Mouse (Mus musculus): ENCODE measurements at regions not wholly inside any gene's neighbourhood (a gene's known extent, or its start where the extent isn't known, plus 50 kb on each side); places are given as distances from the start of the nearest gene placed in this dataset.

DNA sequence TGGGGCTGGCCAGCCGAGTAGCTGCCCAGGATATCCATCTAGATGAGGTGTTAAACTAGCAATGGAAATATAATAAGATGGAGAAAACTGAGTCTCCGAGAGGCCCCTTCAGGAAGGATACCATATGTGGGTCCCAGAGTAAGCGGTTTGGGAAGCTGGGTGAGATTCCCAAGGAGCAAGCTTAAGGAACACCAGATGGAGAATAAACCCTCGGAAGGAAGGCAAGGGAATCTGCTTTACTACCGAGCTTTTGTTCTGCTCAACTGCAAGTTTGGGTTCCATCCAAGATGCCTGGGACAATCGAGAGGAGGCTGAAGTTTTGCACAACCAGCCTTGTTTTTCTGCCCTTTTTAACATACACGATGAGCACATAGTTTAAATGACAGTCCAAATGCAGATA is 164.9 kb upstream of the Osr1 start:
- DNase-seq (ENCODE audit: low read depth): no peak

DNA sequence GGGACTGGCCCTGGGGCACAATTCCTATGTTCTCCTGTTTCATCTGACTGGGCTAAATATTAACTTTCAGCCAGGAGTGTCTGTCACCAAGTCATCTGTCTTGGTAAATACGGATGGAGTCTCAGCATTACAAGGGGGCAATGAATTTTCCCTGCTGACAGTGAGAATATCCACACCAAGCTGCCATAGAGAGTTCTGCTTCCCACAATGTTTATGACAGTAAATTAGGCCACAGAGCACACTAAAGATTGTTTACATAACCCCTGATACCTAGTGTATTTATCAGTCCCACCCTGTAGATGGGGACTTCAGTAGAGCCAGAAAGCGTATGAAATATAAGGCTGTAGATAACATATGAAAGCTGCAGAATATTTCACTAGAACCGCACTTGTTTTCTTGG is 150.6 kb upstream of the Osr1 start:
- no peak for DNase-seq (ENCODE audit: low read depth)

DNA sequence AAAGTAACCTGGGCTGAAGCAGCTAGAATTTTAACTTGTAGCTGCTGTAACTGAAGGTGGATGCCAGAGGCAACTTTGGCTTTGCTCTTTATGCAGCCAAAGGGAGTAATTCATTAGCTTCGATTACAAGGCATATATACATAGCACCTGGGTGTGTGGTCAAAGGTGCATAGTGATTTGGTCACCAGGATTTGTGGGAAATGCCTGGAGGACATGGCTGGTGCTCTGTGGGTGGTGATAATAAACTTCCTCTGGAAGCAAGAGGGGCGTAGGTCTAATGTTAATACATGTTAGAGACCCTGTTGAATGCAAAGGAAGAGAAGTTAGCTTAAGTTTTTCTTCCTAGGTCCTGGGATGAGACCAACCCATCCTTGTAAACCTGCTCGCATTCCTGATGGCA is 139.3 kb upstream of the Osr1 start:
- DNase-seq (ENCODE audit: low read depth): no peak

DNA sequence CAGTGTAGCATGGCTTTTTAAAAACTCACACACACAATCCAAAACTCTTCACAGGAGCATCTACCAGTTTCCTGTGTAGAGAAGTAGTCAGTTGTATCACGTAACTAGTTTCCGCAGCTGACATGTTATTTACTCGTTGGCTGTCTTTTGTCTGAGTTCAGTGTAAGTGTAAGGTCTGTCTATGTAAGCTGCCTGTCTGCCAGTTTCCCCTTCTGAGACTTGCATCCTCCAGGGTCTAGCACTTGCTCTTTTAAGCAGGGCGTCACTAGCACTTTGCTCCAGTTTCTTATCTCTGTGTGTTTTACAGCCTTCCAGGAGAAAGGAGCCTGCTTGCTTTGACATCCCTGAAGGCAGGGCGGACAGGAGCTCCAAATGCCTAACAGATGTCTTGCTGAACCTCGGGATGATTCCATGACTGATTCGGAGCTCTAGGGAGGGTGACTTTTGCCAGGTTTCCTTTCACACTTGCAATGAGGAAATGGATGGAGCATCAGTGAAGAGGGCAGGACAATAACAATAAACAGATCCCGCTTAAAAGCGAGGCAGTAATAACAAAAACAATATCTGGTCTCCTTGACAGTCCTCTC is 131.2 kb upstream of the Osr1 start:
- no peak for DNase-seq (ENCODE audit: low read depth)

DNA sequence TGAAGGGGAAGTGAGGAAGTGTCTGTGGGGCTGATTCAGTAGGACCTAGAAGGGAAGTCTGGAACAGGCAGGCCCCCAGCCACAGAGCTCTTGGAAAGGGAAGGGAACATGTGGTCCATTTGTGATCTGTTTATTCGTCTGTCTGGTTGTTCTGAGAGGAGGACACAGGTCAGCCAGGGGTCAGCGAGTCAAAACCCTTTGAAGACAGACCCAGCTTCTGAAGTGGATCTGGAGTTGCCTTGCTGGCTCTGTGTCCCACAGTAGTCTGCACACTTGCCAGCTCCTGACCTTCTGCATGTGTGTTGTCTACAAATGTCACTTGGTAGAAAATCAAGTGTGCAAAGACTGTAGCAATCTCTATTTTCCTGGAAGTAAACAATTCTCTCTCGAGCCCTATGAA is 119.3 kb upstream of the Osr1 start:
- DNase-seq (ENCODE audit: low read depth): no peak

DNA sequence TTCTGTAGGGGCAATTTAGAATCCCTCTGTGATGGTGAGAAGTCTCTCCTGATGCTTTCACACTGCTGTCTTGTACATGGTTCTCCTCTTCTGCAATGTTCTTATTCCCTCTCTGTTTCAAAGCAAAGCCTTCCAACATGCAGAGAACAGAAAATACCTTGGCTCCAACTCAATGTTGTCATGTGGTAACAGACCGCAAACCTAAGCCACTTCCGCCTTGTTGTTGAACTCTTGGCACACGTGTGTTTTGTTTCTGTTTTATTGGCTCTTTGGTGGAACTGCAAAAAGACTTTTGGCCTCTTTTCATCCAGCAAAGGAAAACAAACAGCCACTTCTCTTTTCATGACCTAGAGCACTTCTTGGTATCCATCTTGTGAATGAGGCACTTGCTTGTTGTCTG is 109.7 kb upstream of the Osr1 start:
- DNase-seq (ENCODE audit: low read depth): peak; percentile 37

DNA sequence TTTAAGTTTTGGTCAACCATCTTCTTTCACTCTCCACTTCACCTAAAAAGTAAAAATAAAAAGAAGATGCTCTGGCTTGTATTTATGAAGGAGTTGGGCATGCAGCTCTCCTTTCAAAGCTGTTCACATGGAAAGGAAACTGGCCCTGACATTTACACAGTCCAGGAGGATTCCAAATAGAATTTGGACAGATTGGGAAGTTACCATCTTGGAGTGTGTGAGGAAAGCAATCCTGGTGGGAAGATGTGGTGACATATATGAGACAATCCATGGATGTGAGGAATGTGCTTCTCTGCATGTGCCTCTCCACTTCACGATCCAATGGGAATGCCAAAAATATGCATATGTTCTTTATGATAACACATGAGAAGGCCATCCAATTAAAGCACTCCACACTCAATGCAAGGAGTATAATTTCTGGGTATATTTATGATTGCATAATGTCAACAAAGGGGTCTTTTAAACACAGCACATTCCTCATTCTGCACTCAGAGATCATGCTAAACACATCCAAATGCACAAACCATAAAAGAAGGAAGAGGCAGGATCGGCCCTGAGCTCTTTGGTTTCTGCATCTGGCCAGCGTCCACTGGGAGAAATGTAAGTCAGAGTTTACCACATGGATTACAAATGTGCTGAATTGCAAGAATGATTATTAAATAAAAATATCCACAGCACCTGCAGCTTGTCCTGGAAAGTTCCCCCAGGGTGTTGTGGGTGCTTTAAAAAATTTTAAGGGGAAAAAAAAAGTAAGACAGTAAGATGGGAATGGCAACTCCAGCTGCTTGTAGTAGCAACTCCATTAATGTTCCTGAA is 100.1 kb upstream of the Osr1 start:
- DNase-seq (ENCODE audit: low read depth): no peak

DNA sequence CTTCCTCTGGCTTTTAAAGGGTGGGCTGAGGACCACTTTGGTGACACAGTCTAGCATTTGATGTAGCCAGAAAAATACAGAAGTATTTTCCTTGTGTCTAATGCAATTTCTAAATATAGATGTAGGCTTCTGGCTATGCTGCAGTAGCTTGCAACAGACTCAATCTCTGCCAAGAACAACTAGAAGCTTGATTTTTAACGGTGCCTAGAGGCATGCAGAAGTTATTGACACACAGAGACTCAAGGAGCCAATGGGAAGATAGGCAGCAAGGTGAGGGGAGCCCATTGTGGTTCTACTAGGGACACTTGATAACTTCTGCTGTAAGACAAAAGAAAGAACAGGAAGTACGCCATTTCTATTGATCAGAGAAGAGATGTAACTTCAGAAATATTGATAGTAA is 94.1 kb upstream of the Osr1 start:
- peak; percentile 23 for DNase-seq (ENCODE audit: low read depth)

DNA sequence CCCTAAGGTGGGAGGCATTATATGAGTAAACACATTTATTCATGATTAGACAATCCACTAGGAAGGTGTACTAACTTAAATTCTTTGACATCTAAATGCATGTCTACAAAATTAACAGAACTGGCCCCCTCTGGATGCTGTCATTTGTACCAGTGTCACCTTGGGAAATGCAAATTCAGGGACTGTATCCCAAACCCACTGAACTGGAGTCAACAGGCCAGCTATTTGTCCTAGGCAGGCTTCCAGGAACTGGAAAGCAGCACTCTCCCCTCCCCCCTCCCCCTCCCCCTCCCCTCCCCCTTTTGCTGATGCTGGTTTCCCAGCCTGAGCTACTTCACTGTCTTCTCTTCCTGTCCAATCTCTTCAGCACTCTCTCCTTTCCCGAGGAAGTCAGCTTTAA is 91.7 kb upstream of the Osr1 start:
- no peak for DNase-seq (ENCODE audit: low read depth)

DNA sequence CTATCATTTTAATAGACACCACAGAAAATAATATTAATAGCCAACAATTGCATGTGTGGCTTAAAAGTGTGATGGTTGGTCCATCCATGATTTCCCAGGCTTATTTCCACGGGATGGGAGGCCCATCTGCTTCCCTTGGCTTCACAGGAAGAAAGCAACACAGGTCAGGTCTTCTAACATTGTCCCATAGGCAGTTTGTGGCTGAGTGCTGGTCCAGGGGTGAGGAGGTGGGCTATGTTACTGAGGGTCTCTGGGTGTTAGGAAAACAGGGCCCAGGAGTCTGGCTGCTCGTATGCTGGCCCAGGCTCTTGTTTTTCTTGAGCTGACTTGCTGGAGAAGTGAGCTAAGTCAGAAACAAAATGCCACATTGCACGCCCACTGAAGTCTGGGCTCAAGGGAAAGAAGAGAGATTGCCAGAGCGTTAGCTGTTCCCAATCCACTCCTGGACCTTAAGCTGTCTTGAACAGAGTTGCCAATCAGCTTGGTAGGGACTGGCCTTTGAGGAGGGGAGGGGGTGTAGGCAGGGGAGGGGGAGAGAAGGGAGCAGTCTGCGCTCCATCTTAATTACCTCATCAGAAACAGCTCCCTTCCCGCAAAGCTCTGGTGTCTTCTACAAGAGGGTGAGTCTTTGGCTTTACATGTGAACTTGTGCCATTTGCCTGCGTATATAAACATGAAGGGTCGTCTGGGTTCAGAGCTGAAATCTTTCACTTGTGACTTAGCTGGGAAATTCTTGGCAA is 82.1 kb upstream of the Osr1 start:
- no peak for DNase-seq (ENCODE audit: low read depth)

DNA sequence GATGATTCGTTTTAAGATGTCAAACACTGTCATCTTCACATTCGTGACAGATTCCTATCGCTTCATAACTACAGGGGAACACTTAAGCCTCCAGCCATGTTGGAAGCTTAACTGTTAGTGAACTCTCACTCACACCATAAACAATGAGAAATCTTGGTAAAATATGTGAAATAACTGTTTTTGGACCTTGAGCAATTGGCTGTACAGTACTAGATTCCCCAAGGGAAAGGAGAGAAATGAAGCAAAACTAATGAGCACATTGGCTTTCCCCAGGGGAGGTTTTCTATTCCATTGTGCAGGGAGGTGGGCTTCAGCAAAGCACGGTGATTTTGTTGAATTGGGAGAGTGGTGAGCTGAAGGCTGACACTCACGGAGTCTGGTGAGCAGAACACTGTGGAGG is 56.0 kb upstream of the Osr1 start:
- no peak for DNase-seq (ENCODE audit: low read depth)

DNA sequence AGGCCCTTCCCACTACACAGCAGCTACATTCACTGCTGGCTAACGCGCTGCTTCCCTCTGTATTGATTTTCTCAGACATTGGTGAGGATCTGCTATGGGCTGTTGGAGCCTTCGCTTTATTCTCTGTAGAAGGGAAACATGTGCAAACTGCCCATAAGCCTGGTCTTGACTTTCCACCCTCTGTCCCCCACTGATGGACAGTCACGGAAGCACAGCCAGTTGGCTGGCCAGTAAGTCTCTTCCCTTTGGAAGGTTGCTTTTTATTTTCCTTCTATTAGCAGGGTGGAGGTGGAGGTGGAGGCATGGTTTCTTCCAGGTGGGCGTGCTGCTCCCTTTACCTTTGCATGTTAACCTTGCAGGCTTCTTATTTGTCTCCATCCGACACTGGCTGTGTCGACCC is 51.1 kb upstream of the Osr1 start:
- no peak for DNase-seq (ENCODE audit: low read depth)

DNA sequence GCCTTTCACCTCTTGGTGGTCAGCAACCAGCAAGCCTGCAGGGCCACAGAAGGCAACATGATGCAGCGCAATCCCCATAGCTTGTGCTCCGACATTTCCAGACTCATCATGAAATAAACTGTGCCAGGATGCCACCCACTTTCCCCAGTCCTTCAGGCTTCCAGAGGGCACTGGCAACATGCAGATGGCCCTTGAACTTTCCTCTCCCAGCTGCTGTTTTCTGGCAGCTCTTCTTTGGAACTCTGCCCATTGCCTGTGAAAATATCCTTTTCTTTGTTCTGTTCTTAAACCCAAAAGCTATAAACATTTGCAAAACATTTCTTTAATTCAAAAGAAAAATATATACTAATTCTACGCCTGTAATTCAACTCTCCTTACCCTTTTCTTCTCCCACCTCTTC is 50.6 kb upstream of the Osr1 start:
- no peak for DNase-seq (ENCODE audit: low read depth)

Measured in gonadal fat pad, adult 2 months (tissue).